ENCODE assay signal across 7 mouse cellular contexts in the genomic region with DNA sequence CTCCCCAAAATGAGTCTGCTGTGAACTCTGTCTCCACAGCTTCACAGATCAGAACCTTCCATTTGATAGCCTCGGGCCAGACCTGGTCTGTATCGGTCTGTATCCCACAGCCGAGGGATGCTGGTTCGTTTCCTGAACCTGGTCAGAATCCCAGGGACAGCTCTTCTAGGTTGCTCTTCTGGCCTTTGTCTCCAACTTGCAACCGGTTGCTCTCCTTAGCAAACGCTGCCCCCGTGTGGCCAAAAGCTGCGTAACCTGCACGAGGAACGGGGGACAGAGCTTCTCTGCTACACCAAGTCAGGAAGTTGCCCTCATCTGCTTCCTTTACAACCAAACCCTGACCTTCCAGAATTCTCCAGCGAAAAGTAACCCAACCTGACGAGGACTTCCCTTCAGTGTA. TPM values are rescaled to one million over a fixed set of nuclear protein-coding genes. Genes with fewer than 3 reads are reported as not detected.
DNase-seq lines count a peak whose midpoint lies in the region; ATAC-seq and TF ChIP-seq lines count a peak whose summit lies in the region.

No protein-coding gene starts in this region.

- TF ChIP-seq CTCF in gastrocnemius, adult 2 months (IDR thresholded peaks at IDR 0.05): peak; percentile 94
- TF ChIP-seq CTCF in small intestine, adult 2 months (IDR thresholded peaks at IDR 0.05; ENCODE audit: extremely low read depth, insufficient read length, insufficient replicate concordance, low read depth, low read length): peak; percentile 95

- no peaks in the 10 kb centered on the region for H3K9me3 ChIP-seq in intestine, embryonic 16.5 days (ENCODE audit: control insufficient read depth, low read length)
- H3K9me3 ChIP-seq in midbrain, embryonic 13.5 days: no peaks in the 10 kb centered on the region

- no peaks in the 10 kb centered on the region for H3K27me3 ChIP-seq in intestine, embryonic 16.5 days (replicated peaks; ENCODE audit: control insufficient read depth, insufficient read depth, low read length)
- no peaks in the 10 kb centered on the region for H3K27me3 ChIP-seq in midbrain, embryonic 13.5 days
- no peaks in the 10 kb centered on the region for H3K27me3 ChIP-seq in small intestine, adult 2 months (ENCODE audit: control insufficient read depth, insufficient read depth, low read length)

- intact Hi-C loops in gastrocnemius, adult 2 months (cut with DNase I): loop anchor here (2.0 to 5.0 kb wide), 3 partner anchors 46 to 1039 kb away; no protein-coding TSS in a partner anchor
- intact Hi-C loops in left cerebral cortex, postnatal 14 days (cut with DNase I): loop anchor here (5.0 kb wide), 2 partner anchors 1039 to 1109 kb away; no protein-coding TSS in a partner anchor

- peak overlapping the region; percentile 30; the same call in 1 of the 2 replicates for H3K4me3 ChIP-seq in gastrocnemius, adult 2 months
- H3K4me3 ChIP-seq in intestine, embryonic 16.5 days (ENCODE audit: low read length): no peak overlapping the region
- no peak overlapping the region for H3K4me3 ChIP-seq in midbrain, embryonic 13.5 days (replicated peaks)
- H3K4me3 ChIP-seq in small intestine, adult 2 months (ENCODE audit: low read depth, low read length): no peak overlapping the region

- 3% methylated on average over 12 of the region's 12 CpGs for WGBS in intestine, embryonic 16.5 days
- WGBS in midbrain, embryonic 13.5 days: 5% methylated on average over 12 of the region's 12 CpGs
- under 1% methylated on average over 12 of the region's 12 CpGs for WGBS in small intestine, adult 2 months

- no peak for TF ChIP-seq POLR2A in small intestine, adult 2 months (IDR thresholded peaks at IDR 0.05; ENCODE audit: low read depth, low read length)

- H3K4me1 ChIP-seq in intestine, embryonic 16.5 days (ENCODE audit: control insufficient read depth, insufficient read depth, low read length): no peaks in the 10 kb centered on the region
- H3K4me1 ChIP-seq in midbrain, embryonic 13.5 days (replicated peaks): no peaks in the 10 kb centered on the region
- H3K4me1 ChIP-seq in small intestine, adult 2 months (ENCODE audit: control insufficient read depth, insufficient read depth, insufficient read length, low read length): no peaks in the 10 kb centered on the region

- H3K9ac ChIP-seq in intestine, embryonic 16.5 days (ENCODE audit: low read depth, low read length): no peak overlapping the region; the same call in 1 of the 2 replicates
- no peak overlapping the region for H3K9ac ChIP-seq in midbrain, embryonic 13.5 days (replicated peaks)

- H3K36me3 ChIP-seq in intestine, embryonic 16.5 days (ENCODE audit: control insufficient read depth, insufficient read depth, low read length): no peaks in the 10 kb centered on the region
- H3K36me3 ChIP-seq in midbrain, embryonic 13.5 days: no peaks in the 10 kb centered on the region
- H3K36me3 ChIP-seq in small intestine, adult 2 months (ENCODE audit: control insufficient read depth, insufficient read depth, low read length): 0 out of 2 replicates have a peak, but pooled peaks cover 1% of the 10 kb centered on the region

- peak; percentile 68 for ATAC-seq in intestine, embryonic 16.5 days
- peak; percentile 59 for ATAC-seq in midbrain, embryonic 13.5 days

- no peak overlapping the region for H3K27ac ChIP-seq in gastrocnemius, adult 2 months
- H3K27ac ChIP-seq in intestine, embryonic 16.5 days (ENCODE audit: low read length): no peak overlapping the region
- no peak overlapping the region for H3K27ac ChIP-seq in midbrain, embryonic 13.5 days
- no peak overlapping the region for H3K27ac ChIP-seq in small intestine, adult 2 months (ENCODE audit: insufficient read depth, low read depth, low read length)

- no peak overlapping the region for H3K4me2 ChIP-seq in intestine, embryonic 16.5 days (ENCODE audit: low read depth, low read length)
- no peak overlapping the region for H3K4me2 ChIP-seq in midbrain, embryonic 13.5 days (replicated peaks)

- peak; percentile 87 to 97 for DNase-seq in adrenal gland, adult (ENCODE audit: inconsistent age in 2 of 2, low spot score in 1 of 2)
- peak; percentile 82 to 83 for DNase-seq in cerebellum, postnatal 36 days
- peak; percentile 93 for DNase-seq in gastrocnemius, adult 2 months
- peak; percentile 74 to 93 for DNase-seq in left cerebral cortex, postnatal 14 days (ENCODE audit: low spot score in 2 of 2)

RNA-seq across cellular contexts. Expression of gene Zfp217, which starts 46.8 kb away (rescaled TPM):
- 1 to 10 TPM; 5.6 to 8.1 TPM for total RNA-seq in gastrocnemius, adult 2 months (2021)
- 2.4 and 2.9 TPM in 2 replicates for polyA plus RNA-seq in intestine, embryonic 16.5 days (2015; fragmentation: Nextera tagmentation; extraction: Ambion mirVana)
- total RNA-seq in left cerebral cortex, postnatal 14 days (2021): 1 to 10 TPM; 3.3 to 3.7 TPM
- 1.8 and 1.9 TPM in 2 replicates for polyA plus RNA-seq in midbrain, embryonic 13.5 days (2015; fragmentation: Nextera tagmentation; extraction: Ambion mirVana)
- 5.2 and 10.4 TPM in 2 replicates for polyA plus RNA-seq in small intestine, adult 2 months (2012; rRNA removed)
